Mouse (Mus musculus) MEL (cell line): ENCODE data around the gene Gm28048. TPM values are rescaled to one million over a fixed set of nuclear protein-coding genes. Genes with fewer than 3 reads are reported as not detected.
A peak's percentile ranks its signal among the peaks of the same experiment; 100 is the strongest.

Source experiments
- DNase-seq: peaks from one replicate; pipeline ENCODE4 v3.0.0; 2011; ENCODE audit warnings: low read depth, low spot score
- H3K27ac ChIP-seq: 2 replicates; pipeline ENCODE4 v1.5.1; 2012; ENCODE audit warnings: low read depth, mild to moderate bottlenecking, control low read depth, low read length, moderate library complexity; ENCODE audit not compliant: control insufficient read depth
- H3K27me3 ChIP-seq, 2 experiments: fragments of 150-350 bp in 1 of 2; sonication (generic) in 1 of 2; 2 replicates each; pipeline ENCODE4 v1.6.1; 2012; ENCODE audit warnings: low read length in 2 of 2, mild to moderate bottlenecking in 2 of 2, improper control_type of control experiment in 1 of 2, moderate library complexity in 1 of 2; ENCODE audit not compliant: insufficient read depth in 2 of 2, control insufficient read depth in 1 of 2
- H3K36me3 ChIP-seq, 2 experiments: 2 replicates each; pipeline ENCODE4 v1.6.1; 2012 to 2014; ENCODE audit warnings: low read length in 2 of 2, improper control_type of control experiment in 1 of 2, inconsistent platforms in 1 of 2, mild to moderate bottlenecking in 1 of 2; ENCODE audit not compliant: insufficient read depth in 2 of 2, control insufficient read depth in 1 of 2
- H3K4me1 ChIP-seq, 2 experiments: fragments of 150-350 bp in 1 of 2; sonication (generic) in 1 of 2; 2 replicates each; pipeline ENCODE4 v1.6.1; 2012; ENCODE audit warnings: low read length in 2 of 2, improper control_type of control experiment in 1 of 2, mild to moderate bottlenecking in 1 of 2; ENCODE audit not compliant: insufficient read depth in 2 of 2, control insufficient read depth in 1 of 2
- H3K4me3 ChIP-seq, 2 experiments: fragments of 150-350 bp in 1 of 2; sonication (generic) in 1 of 2; 2 replicates each; pipeline ENCODE4 v1.5.1; 2012; ENCODE audit warnings: low read depth in 2 of 2, low read length in 2 of 2, mild to moderate bottlenecking in 2 of 2, moderate library complexity in 2 of 2, control low read depth in 1 of 2, improper control_type of control experiment in 1 of 2; ENCODE audit not compliant: control insufficient read depth in 1 of 2, insufficient read depth in 1 of 2
- H3K79me2 ChIP-seq: 2 replicates; pipeline ENCODE4 v1.6.1; 2012; ENCODE audit warnings: mild to moderate bottlenecking, low read length, moderate library complexity; ENCODE audit not compliant: control insufficient read depth, poor library complexity, insufficient read depth
- H3K9ac ChIP-seq: 2 replicates; pipeline ENCODE4 v1.6.1; 2012; ENCODE audit warnings: low read depth, mild to moderate bottlenecking, control low read depth, low read length, moderate library complexity; ENCODE audit not compliant: control insufficient read depth, poor library complexity, severe bottlenecking
- H3K9me3 ChIP-seq: fragments of 150-350 bp; sonication (generic); replicated peaks from 2 replicates; pipeline ENCODE4 v1.6.1; 2012; ENCODE audit warnings: mild to moderate bottlenecking, low read length, improper control_type of control experiment, moderate library complexity; ENCODE audit not compliant: insufficient read depth
- CHD1 ChIP-seq: IDR thresholded peaks from 2 replicates; pipeline ENCODE4 v1.6.1; 2012; ENCODE audit warnings: low read depth, mild to moderate bottlenecking, inconsistent platforms, low read length, improper control_type of control experiment
- CTCF ChIP-seq, 3 experiments: IDR thresholded peaks in 2 of 3; conservative IDR thresholded peaks in 1 of 3; 2 replicates each; pipeline ENCODE4 v1.5.1; 2011 to 2012; ENCODE audit warnings: low read length in 3 of 3, low read depth in 2 of 3, mild to moderate bottlenecking in 2 of 3, improper control_type of control experiment in 1 of 3, inconsistent platforms in 1 of 3, mixed read lengths in 1 of 3, moderate library complexity in 1 of 3; ENCODE audit not compliant: control insufficient read depth in 1 of 3, insufficient read depth in 1 of 3, poor library complexity in 1 of 3, severe bottlenecking in 1 of 3
- EP300 ChIP-seq, 2 experiments: IDR thresholded peaks; 2 replicates each; pipeline ENCODE4 v1.6.1; 2011; ENCODE audit warnings: improper control_type of control experiment in 2 of 2, low read length in 2 of 2, low read depth in 1 of 2, mild to moderate bottlenecking in 1 of 2
- ETS1 ChIP-seq: IDR thresholded peaks from 2 replicates; pipeline ENCODE4 v1.6.1; 2012; ENCODE audit warnings: low read depth, mild to moderate bottlenecking, inconsistent platforms, low read length, improper control_type of control experiment, moderate library complexity
- GABPA ChIP-seq: IDR thresholded peaks from 2 replicates; pipeline ENCODE4 v1.6.1; 2012; ENCODE audit warnings: low read depth, mild to moderate bottlenecking, inconsistent platforms, low read length, improper control_type of control experiment, moderate library complexity
- GATA1 ChIP-seq: IDR thresholded peaks from 2 replicates; pipeline ENCODE4 v1.6.1; 2011; ENCODE audit warnings: low read depth, low read length, improper control_type of control experiment
- JUND ChIP-seq: IDR thresholded peaks from 2 replicates; pipeline ENCODE4 v1.6.1; 2011; ENCODE audit warnings: low read depth, mild to moderate bottlenecking, improper control_type of control experiment, low read length
- KAT2A ChIP-seq: conservative IDR thresholded peaks from 2 replicates; pipeline ENCODE4 v1.6.1; 2012; ENCODE audit warnings: low read depth, low read length, improper control_type of control experiment, inconsistent platforms
- MAFK ChIP-seq: IDR thresholded peaks from 2 replicates; pipeline ENCODE4 v1.6.1; 2011; ENCODE audit warnings: low read depth, mild to moderate bottlenecking, low read length, improper control_type of control experiment, borderline replicate concordance
- MAX ChIP-seq: IDR thresholded peaks from 2 replicates; pipeline ENCODE4 v1.6.1; 2011; ENCODE audit warnings: low read length, improper control_type of control experiment
- MAZ ChIP-seq: IDR thresholded peaks from 2 replicates; pipeline ENCODE4 v1.6.1; 2012; ENCODE audit warnings: low read depth, mild to moderate bottlenecking, inconsistent platforms, low read length, improper control_type of control experiment
- MEF2A ChIP-seq: IDR thresholded peaks from 2 replicates; pipeline ENCODE4 v1.6.1; 2014; ENCODE audit warnings: low read depth, mild to moderate bottlenecking, inconsistent platforms, low read length, improper control_type of control experiment; ENCODE audit not compliant: poor library complexity, insufficient replicate concordance, severe bottlenecking; ENCODE audit errors: extremely low read depth
- MXI1 ChIP-seq: IDR thresholded peaks from 2 replicates; pipeline ENCODE4 v1.6.1; 2011; ENCODE audit warnings: mild to moderate bottlenecking, low read depth, low read length, improper control_type of control experiment
- MYB ChIP-seq: IDR thresholded peaks from 2 replicates; pipeline ENCODE4 v1.6.1; 2011; ENCODE audit warnings: mild to moderate bottlenecking, low read depth, low read length, improper control_type of control experiment
- MYC ChIP-seq: IDR thresholded peaks from 2 replicates; pipeline ENCODE4 v1.6.1; 2011; ENCODE audit warnings: low read depth, mild to moderate bottlenecking, low read length, improper control_type of control experiment, moderate library complexity
- NELFE ChIP-seq: IDR thresholded peaks from 2 replicates; pipeline ENCODE4 v1.6.1; 2011; ENCODE audit warnings: low read depth, low read length, improper control_type of control experiment
- NRF1 ChIP-seq: IDR thresholded peaks from 2 replicates; pipeline ENCODE4 v1.6.1; 2014; ENCODE audit warnings: low read depth, mild to moderate bottlenecking, inconsistent platforms, low read length, improper control_type of control experiment, moderate library complexity; ENCODE audit not compliant: poor library complexity, insufficient read depth, severe bottlenecking
- POLR2AphosphoS2 ChIP-seq: IDR thresholded peaks from 2 replicates; pipeline ENCODE4 v1.6.1; 2011; ENCODE audit warnings: low read length, improper control_type of control experiment
- POLR2AphosphoS5 ChIP-seq: IDR thresholded peaks from 2 replicates; pipeline ENCODE4 v1.6.1; 2012; ENCODE audit warnings: low read depth, borderline replicate concordance, mild to moderate bottlenecking, inconsistent platforms, low read length, moderate library complexity, mixed read lengths
- RAD21 ChIP-seq: IDR thresholded peaks from 2 replicates; pipeline ENCODE4 v1.6.1; 2011; ENCODE audit warnings: mild to moderate bottlenecking, low read depth, low read length, improper control_type of control experiment
- RCOR1 ChIP-seq: IDR thresholded peaks from 2 replicates; pipeline ENCODE4 v1.6.1; 2012; ENCODE audit warnings: low read depth, mild to moderate bottlenecking, inconsistent platforms, low read length, improper control_type of control experiment
- SIN3A ChIP-seq: IDR thresholded peaks from 2 replicates; pipeline ENCODE4 v1.6.1; 2012; ENCODE audit warnings: low read length, improper control_type of control experiment, inconsistent platforms
- SMC3 ChIP-seq: IDR thresholded peaks from 2 replicates; pipeline ENCODE4 v1.6.1; 2011; ENCODE audit warnings: low read depth, low read length, improper control_type of control experiment
- TAL1 ChIP-seq: IDR thresholded peaks from 2 replicates; pipeline ENCODE4 v1.6.1; 2012; ENCODE audit warnings: mild to moderate bottlenecking, inconsistent platforms, low read length, moderate library complexity, mixed read lengths
- TBP ChIP-seq: IDR thresholded peaks from 2 replicates; pipeline ENCODE4 v1.8.0; 2011; ENCODE audit warnings: low read depth, low read length, improper control_type of control experiment
- TCF12 ChIP-seq: IDR thresholded peaks from 2 replicates; pipeline ENCODE4 v1.6.1; 2014; ENCODE audit warnings: low read depth, mild to moderate bottlenecking, inconsistent platforms, low read length, improper control_type of control experiment, moderate library complexity
- USF1 ChIP-seq: IDR thresholded peaks from 2 replicates; pipeline ENCODE4 v1.6.1; 2014; ENCODE audit warnings: low read depth, mild to moderate bottlenecking, inconsistent platforms, low read length, improper control_type of control experiment, moderate library complexity
- USF2 ChIP-seq, 2 experiments: IDR thresholded peaks; 2 replicates each; pipeline ENCODE4 v1.6.1; 2011 to 2012; ENCODE audit warnings: improper control_type of control experiment in 2 of 2, low read length in 2 of 2, borderline replicate concordance in 1 of 2, inconsistent platforms in 1 of 2, low read depth in 1 of 2, mild to moderate bottlenecking in 1 of 2; ENCODE audit not compliant: insufficient read depth in 1 of 2
- ZC3H11A ChIP-seq: IDR thresholded peaks from 2 replicates; pipeline ENCODE4 v1.6.1; 2012; ENCODE audit warnings: low read depth, mild to moderate bottlenecking, inconsistent platforms, low read length, improper control_type of control experiment
- ZKSCAN1 ChIP-seq: IDR thresholded peaks from 2 replicates; pipeline ENCODE4 v1.6.1; 2012; ENCODE audit warnings: low read depth, mild to moderate bottlenecking, inconsistent platforms, low read length, improper control_type of control experiment, moderate library complexity
- ZMIZ1 ChIP-seq: IDR thresholded peaks from 2 replicates; pipeline ENCODE4 v1.6.1; 2012; ENCODE audit warnings: low read depth, mild to moderate bottlenecking, inconsistent platforms, low read length, improper control_type of control experiment, moderate library complexity
- polyA plus RNA-seq, 2 experiments: library from polyadenylated mRNA; stranded (reverse) in 1 of 2; unstranded in 1 of 2; fragments of >175 nt in 1 of 2; fragments of >200 nt in 1 of 2; gene quantifications; 2 replicates each; pipeline versions ENCODE4 v1.2.1 to v1.2.4; 2012; ENCODE audit warnings: low replicate concordance in 2 of 2, low read depth in 1 of 2; ENCODE audit not compliant: insufficient read length in 2 of 2, insufficient read depth in 1 of 2, missing spikeins in 1 of 2
- total RNA-seq: library from RNA; depleted of rRNA; stranded (reverse); fragments of 300-350 nt; gene quantifications from 2 replicates; pipeline ENCODE4 v1.2.3, GENCODE M21; 2012

Gene Gm28048
- total and polyA plus RNA-seq, 3 experiments = 8.6 to 15.0 TPM; not detected in 1

- DNase-seq = peak; percentile 63
- Histone ChIP-seq H3K36me3 (peaks cover 0 to 62% of the 10 kb centered on the region in 2 experiments; a peak in 2 of 4 replicates), H3K27me3 (no peaks in the 10 kb centered on the region), H3K9ac (no peak overlapping the region), H3K79me2 (no peaks in the 10 kb centered on the region), H3K9me3 (no peaks in the 10 kb centered on the region), H3K4me1 (peaks cover 33 to 59% of the 10 kb centered on the region in 2 experiments), H3K27ac (peak overlapping the region; percentile 66), H3K4me3 (no peak overlapping the region)
- no peak for TF ChIP-seq ZMIZ1
- TF ChIP-seq MYB = no peak
- no peak for TF ChIP-seq SIN3A
- TF ChIP-seq SMC3 = no peak
- TF ChIP-seq MAX = no peak; the same call in 1 of the 2 replicates
- TF ChIP-seq JUND = no peak
- no peak for TF ChIP-seq MAZ
- peak; percentile 14 to 62; a peak in 2 of 4 replicates for TF ChIP-seq EP300 (IDR thresholded peaks at IDR 0.05; ENCODE audit: low read depth in 1 of 2, low read length in 2 of 2)
- TF ChIP-seq NRF1 = no peak
- TF ChIP-seq POLR2AphosphoS5 = no peak
- no peak for TF ChIP-seq RAD21
- TF ChIP-seq TBP = no peak
- TF ChIP-seq ZKSCAN1 = no peak
- TF ChIP-seq ETS1 = peak; percentile 51
- no peak for TF ChIP-seq KAT2A
- peak; percentile 61; the same call in 1 of the 2 replicates for TF ChIP-seq GATA1
- TF ChIP-seq CTCF (IDR thresholded peaks at IDR 0.05 in 2 of 3, conservative IDR thresholded peaks at IDR 0.05 in 1 of 3; ENCODE audit: control insufficient read depth in 1 of 3, insufficient read depth in 1 of 3, low read depth in 2 of 3, low read length in 3 of 3, poor library complexity in 1 of 3, severe bottlenecking in 1 of 3) = no peak
- TF ChIP-seq RCOR1 = no peak
- TF ChIP-seq MAFK = no peak
- no peak for TF ChIP-seq USF1
- TF ChIP-seq TCF12 = no peak
- no peak for TF ChIP-seq GABPA
- TF ChIP-seq ZC3H11A = no peak
- TF ChIP-seq NELFE = no peak
- TF ChIP-seq MEF2A = no peak
- TF ChIP-seq MXI1 = no peak; the same call in 1 of the 2 replicates
- no peak for TF ChIP-seq CHD1
- 0 out of 2 replicates have a peak, but pooled peaks have one; percentile 43 for TF ChIP-seq MYC
- TF ChIP-seq POLR2AphosphoS2 = no peak
- TF ChIP-seq USF2 (IDR thresholded peaks at IDR 0.05; ENCODE audit: borderline replicate concordance in 1 of 2, insufficient read depth in 1 of 2, low read depth in 1 of 2, low read length in 2 of 2) = no peak
- no peak for TF ChIP-seq TAL1
These were observed 50.5 kb downstream of the Gm28048 start for GRCm38 (mm10) chr11:22931320-22931905.
